Mouse (Mus musculus) retina, postnatal 7 days (tissue): ENCODE data around the gene Cirbp.
"Not testable (repeated sequence)": the region's sequence is repeated elsewhere in the genome, so short reads cannot be mapped to it uniquely, and the experiment has no call there.

Experiments used
- DNase-seq: peaks from one replicate; pipeline ENCODE4 v3.0.0-alpha.2; 2012; ENCODE audit warnings: low read depth, low spot score

Cirbp gene

DNA sequence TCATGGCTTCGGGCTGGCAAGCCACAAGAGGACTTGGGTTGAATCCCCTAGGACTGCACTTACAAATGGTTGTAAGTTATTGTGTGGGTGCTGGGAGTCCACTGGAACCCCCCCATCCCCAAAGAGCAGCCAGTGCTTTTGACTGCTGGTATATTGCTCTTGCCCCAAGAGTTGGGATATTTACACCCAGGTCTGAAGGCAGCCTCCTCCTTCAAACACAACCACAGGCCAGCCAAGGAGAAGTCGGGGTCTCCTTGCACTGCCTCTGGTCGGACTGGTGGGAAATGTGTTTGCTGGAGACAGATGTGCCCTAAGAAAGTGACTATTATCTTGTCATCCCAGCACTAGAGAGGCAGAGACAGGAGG is 3.6 kb upstream of the Cirbp start:
- no peak for DNase-seq

DNA sequence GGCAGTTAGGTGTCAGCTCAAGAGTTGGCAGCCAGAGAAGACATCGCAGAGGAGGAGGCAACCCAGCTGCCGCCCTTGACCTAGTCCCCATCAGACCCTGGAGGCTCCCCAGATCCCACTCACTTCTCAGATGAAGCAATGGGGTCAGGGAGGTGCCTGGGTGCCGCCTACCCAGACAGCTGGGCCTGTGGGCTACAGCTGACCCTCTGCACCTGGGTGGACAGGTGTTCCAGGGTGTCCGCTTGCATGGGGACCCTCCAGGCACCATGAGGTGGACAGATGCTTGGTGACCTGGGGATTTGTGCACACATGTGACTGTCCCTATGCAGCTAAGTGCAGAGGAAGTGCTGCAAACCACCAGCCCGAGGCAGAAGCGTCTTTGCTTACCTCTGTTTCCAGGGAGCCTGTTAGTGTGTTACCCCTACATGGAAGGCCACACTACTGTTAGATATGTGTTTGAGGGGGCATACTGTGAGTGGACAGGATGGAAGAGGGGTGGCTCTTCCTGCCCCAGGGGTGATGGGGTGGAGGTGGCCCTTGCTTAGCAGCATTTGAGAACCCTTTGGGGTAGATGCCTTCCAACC is 3.0 kb upstream of the Cirbp start:
- DNase-seq: no peak

- no peak for DNase-seq
Measured at GRCm38 (mm10) chr10:80163721-80164120, 2.1 kb upstream of the Cirbp start.

GRCm38 (mm10) chr10:80164161-80164997 is 1.4 kb upstream of the Cirbp start:
- DNase-seq: no peak

GRCm38 (mm10) chr10:80164998-80165344 is 814 bp upstream of the Cirbp start:
- peak; percentile 95 for DNase-seq

DNA sequence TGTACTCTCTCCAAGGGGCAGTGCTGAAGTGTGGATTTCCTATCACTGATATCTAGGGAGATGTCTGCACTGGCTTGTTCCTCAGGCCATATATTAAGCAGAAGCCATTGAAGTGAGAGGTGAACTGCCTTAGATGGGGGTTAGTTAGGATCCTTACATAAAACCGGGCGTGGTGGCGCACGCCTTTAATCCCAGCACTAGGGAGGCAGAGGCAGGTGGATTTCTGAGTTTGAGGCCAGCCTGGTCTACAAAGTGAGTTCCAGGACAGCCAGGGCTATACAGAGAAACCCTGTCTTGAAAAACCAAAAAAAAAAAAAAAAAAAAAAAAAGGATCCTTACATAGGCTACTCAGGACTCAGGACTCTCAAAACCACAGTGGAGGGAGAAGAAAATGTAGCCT is 351 bp downstream of the Cirbp start:
- DNase-seq: not testable (repeated sequence)

DNA sequence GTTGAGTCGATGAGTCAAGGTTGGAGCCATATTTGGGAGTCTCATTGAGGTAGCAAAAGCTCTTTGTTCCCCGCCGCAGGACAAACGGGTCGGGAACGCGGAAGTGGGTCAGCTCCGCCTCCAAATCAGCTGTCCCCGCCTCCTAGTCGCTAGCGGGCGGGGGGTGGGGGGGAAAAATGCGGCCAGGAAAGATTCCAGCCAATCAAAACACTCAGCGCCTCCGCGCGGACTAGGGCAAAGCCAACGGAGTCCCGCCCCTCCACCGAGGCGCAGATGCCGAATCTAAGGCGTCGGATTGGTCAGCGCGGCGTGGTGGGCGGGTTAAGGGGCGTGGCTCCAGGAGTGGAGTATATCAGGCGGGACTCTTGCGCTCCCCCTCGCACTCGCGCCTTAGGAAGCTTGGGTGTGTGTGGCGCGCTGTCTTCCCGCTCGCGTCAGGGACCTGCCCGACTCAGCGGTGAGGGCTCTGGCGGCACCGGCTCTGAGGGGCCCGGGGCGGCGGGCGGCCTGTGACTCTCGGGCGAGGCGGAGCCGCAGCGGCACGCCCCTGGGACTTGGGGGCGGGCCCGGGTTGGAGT is 1.8 kb downstream of the Cirbp start:
- DNase-seq: peak; percentile 99

DNA sequence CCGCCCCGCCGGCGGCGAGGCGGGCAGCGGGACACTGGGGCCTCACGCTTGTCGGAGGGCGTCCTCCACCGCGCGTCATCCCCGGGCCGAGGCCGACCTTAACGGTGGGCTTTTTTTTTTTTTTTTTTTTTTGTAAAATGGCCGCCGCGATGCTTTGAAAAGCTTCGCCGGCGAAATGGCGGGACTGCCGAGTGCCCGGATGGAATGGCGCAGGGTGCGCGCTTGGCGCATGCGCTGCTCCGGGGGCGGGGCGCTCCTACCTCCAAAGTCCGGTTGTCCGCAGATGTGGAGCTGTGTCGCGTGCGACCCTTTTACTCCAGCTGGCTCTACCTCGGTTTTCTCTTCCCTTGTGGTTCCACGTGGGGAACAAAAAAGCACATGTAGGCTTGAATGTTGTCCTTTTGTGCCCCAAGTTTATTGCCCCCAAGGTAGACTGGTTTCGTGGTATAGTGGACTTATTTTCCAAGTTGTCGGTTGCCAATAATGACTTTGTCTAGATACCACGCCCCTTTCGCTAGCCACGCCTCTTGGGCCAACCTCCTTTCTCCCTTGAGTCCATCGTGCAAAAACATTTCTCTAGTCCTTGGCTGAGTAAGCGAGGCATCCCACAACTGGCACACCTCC is 2.4 kb downstream of the Cirbp start:
- peak; percentile 84 for DNase-seq

GRCm38 (mm10) chr10:80169070-80169469 is 3.3 kb downstream of the Cirbp start:
- DNase-seq: no peak

GRCm38 (mm10) chr10:80169651-80170050 is 3.9 kb downstream of the Cirbp start:
- DNase-seq: no peak

DNA sequence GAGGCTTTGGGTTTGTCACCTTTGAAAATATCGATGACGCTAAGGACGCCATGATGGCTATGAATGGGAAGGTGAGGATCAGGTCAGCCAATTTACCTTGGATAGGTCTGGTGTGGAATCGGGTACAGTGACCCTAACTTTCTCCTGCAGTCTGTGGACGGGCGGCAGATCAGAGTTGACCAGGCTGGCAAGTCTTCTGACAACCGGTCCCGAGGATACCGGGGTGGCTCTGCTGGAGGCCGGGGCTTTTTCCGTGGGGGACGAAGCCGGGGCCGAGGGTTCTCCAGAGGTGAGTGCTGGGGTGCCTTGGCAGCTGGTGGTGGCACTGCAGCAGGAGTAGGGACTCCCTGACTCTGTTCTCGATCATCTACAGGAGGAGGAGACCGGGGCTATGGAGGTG is 4.3 kb downstream of the Cirbp start:
- DNase-seq: no peak

DNA sequence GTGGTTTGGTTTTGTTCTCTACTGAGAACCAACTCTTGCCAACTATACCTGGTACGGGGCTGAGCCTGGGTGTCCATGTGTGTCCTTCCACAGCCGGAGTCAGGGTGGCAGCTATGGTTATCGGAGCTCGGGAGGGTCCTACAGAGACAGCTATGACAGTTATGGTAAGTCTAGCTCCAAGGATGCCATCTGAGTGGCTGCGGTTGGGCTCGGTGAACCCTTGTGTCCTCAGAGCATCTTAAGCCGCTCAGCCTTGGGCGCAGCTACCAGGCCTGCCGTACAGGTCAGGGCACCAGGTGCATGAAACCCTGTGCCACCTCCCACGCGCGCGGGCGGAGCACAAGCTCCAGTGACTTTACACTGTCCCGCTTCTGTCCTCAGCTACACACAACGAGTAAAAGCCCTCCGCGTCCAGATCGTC is 4.8 kb downstream of the Cirbp start:
- no peak for DNase-seq

DNA sequence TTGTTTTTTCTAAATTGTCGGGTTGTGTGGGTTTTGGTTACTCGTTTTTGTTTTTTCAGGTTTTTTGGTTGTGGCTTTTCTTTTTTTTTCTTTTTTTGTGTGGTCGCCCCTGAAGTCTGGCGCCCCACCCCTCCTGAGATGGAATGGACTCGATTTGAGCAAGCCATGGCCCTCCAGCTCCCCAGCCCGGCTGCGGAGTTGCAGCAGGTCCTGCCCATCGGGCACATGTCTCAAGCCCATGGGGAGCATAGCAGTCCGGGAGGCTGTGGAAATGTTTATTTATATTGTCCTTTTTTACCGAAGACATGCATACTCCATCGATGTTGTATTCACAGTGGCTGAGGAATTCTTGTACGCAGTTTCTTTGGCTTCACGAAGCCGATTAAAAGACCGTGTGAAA is 5.5 kb downstream of the Cirbp start:
- DNase-seq: no peak

- no peak for DNase-seq
Measured at GRCm38 (mm10) chr10:80171760-80172526, 6.2 kb downstream of the Cirbp start.

- no peak for DNase-seq
Measured at GRCm38 (mm10) chr10:80172527-80173292, 6.9 kb downstream of the Cirbp start, which contains the start of gene 1600002K03Rik. Gene 1600002K03Rik, plus strand, starts transcription at chr10:80172944.

DNA sequence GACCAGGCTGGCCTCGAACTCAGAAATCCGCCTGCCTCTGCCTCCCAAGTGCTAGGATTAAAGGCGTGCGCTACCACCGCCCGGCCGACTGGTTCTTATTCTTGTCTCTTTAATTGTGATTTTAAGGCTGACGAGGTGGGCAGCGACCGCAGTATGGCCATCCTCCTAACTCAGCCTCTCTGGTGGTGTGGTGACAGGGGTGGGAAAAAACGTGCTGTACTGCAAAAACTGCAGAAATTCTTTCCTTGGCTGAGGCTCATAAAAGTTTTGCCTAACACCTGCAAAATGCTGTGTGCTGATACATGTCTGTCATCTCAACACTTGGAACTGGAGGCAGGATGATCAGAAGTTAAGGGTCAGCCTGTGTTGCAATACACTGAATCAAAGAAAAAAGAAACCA is 7.6 kb downstream of the Cirbp start:
- DNase-seq: no peak

- no peak for DNase-seq
Measured at GRCm38 (mm10) chr10:80173955-80174640, 8.3 kb downstream of the Cirbp start.

DNA sequence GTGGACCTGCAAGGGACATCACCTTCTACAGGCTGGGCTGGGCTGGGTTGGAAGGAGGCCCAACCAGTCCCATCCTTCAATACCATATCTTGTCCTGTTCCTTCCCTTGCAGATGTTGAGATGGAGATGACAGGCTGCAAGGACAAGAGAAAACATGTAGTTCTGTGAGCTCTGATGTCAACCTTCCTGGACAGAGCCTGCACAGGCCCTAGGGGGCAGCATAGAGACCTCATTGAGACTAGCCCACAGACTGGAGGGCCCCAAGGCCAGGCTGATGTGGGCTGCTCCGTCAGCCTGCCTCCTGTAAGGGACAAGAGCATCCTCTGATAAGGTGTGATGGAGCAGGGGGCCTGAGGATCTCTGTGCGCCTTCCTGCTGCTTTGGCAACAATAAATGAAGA is 8.9 kb downstream of the Cirbp start:
- DNase-seq: no peak

DNA sequence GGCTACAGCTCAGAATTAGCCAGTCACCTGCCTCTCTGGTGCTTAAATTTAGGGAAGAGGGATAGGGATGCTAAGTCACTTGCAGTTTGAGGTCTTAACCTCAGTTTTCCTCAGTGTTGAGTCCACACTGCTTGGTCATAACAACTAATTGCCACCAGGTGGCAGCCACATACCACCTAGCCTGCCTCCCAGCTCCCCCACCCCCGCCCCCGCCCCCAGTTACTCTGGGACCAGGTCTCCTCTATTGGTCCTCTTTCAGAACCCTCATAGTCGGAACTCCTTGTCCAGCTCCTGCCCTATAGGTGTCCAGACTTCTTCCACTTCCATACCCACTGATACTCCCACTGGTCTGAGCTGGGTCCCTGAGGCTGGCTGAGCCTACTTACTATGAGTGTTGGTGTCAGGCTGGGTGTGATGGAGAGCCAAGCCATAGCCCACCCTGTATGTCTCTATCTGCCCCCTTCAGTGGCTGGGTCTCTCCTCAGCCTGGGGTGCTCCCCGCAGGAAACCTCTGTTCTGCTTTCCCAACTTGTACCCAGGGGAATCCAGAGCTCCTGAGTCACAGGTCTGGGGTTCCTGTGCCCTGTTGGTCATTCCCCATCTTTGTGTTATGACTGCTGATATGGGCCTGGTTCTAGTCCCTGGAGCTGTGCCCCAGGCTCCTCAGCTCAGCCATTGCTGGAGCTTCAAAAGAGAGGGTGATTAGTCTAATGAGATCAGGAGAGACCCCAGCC is 9.9 kb downstream of the Cirbp start:
- no peak for DNase-seq
